Mouse (Mus musculus): ENCODE data around the gene Tas2r125.
"Not testable (repeated sequence)": the region's sequence is repeated elsewhere in the genome, so short reads cannot be mapped to it uniquely, and the experiment has no call there.

Gene Tas2r125

DNA sequence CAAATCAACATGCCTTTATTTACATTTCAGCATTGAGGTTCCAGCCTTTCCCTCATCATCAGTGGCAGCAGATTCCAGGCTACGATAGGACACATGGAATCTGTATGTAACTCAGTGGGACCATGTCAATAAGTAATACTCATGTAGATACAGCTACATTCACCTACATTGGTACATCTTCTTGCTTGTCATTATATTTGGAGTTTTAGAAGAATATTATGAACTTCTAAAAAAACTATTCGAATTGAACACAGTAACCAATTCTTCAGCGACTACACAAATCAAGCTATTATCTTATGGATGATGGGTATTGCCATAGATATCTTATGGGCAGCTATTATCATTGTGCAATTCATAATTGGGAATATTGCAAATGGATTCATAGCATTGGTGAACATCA is at the start of gene Tas2r125:
Tas2r125 (plus strand) TSS at position 301 of the 400 bp plus-strand sequence.
- DNase-seq = no peak

DNA sequence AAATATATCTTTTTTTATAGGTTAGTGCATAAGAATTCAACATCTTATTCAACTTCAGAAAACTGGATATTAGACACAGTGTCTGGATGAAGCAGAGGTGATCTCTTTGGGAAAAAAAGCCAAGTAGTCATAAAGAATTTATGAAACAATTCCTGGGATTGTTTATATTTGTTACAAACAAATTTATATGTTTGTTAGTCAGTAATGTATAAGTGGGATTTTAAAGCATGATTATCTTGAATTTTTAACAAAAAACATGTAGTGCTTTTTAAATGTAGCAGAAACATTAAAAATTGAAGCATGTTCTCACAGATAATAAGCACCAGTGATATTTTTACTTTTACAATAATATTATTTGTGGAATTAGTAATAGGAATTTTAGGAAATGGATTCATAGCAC is 41.7 kb upstream of the Tas2r125 start, which contains the start of gene Tas2r110:
Tas2r110 (plus strand) TSS at position 301 of the 400 bp plus-strand sequence.
- DNase-seq = no peak

DNA sequence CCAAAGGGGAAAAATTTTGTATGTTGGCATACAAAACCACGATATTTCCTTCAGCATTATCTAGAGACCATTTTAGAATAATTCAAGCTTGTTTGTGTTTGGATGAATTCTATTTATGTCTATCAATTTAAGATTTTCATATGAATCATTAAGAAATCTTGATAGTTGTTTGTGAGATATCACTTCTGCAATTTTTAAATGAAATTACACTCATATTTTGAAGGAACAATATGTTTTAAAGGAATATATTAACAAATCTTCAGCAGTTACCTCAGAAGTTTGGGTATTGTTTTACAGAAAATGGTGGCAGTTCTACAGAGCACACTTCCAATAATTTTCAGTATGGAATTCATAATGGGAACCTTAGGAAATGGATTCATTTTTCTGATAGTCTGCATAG is 16.7 kb upstream of the Tas2r125 start, which contains the start of gene Tas2r113:
Tas2r113 (plus strand) TSS at position 301 of the 400 bp plus-strand sequence.
- DNase-seq = no peak

DNA sequence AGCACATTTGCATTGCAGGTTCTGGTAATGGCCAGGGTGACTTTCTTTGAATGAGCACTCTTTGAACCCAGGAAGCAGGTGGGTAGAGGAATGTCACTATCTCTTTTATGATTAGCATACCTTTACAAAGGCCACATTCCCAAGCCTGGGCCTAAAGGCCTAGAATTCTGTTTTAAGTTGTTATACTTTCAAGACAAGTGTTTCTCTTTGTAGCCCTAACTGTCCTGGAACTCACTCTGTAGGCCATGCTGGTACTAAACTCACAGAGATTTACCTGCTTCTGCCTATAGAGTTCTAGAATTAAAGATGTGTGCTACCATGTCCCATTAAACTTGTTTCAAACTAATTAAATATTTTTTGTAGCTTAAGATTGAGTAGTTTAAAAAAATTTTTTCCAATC is 31.9 kb downstream of the Tas2r125 start:
- DNase-seq = not testable (repeated sequence)

DNA sequence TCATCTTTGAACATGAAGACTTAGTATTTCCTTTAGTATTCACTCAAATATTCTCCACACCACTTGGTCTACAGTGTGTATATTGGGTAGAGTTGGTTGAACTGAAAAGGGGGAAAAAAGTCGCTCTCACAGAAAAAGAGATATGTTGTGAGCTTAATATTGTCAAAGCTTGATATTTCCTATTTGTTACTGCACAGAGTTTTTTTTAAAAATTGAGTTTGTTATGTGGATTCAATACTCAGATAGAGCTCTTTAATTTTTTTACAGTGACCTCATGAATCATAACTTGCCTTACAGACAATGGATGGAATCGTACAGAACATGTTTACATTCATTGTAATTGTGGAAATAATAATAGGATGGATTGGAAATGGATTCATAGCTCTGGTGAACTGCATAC is 41.4 kb downstream of the Tas2r125 start, which contains the start of gene Tas2r129:
Tas2r129 (plus strand) TSS at position 301 of the 400 bp plus-strand sequence.
- no peak for DNase-seq

DNA sequence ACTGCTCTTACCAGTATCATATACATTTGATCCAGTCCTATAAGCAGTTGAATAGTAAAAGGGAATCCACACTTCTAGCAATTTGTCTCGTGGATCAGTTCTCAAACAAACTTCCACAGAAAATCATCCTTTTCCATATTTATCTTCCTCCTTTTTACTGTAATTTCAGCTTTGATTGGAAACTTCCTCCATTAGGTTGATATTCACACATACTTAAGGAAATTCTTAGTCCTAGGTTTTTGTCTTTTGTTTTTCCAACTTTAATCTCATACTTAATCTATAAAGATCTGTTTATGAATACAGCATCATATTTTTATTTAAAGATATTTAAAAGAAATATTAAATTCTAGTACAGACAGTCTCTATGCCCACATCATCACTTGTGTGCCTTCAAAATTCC is 48.4 kb downstream of the Tas2r125 start, which contains the start of gene Tas2r131:
Tas2r131 (minus strand) TSS at position 101 of the 400 bp plus-strand sequence.
- DNase-seq = no peak

All from B cell, adult 2 months (primary cell).